Comparison of ENCODE assay signal across 9 mouse cellular contexts in the genomic region with DNA sequence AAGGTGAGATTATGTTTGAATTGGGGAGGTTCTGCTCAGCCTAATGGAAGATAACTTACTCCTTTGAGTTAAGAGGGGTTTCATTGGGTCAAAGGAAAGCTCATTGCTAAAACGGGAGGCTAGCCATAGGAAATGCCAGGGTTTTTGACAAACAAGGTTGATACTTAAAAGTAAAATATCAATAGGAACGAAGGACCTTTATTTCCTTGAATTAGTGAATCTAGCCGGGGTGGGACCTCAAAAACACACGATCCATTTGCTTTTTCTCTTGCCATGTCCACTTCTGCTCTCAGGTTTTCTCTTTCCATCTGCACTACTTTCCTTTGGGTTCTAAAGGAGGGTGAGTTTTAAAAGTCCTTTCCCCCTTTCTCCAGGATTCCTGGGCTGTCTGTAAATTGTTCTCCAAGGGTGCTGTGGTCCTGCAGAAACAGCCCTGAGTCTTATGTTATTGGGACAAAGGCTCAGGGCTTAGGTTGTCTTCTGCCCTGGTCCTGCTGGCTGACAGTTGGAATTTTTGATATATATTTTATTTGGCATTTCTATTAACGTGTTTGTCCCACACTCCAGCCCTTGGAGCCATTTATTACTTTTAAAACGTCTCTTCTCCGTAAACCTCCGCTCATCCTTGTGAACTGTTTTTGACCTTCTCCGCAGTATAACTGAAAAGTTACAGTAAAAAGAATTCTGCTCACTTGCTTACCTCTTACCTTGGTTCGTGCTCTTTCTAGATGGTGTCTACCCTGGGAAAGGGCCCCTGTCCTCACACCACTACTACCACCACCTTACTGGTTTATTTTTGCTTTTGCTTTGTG. TPM values are rescaled to one million over a fixed set of nuclear protein-coding genes. Genes with fewer than 3 reads are reported as not detected.
DNase-seq lines count a peak whose midpoint lies in the region; ATAC-seq and TF ChIP-seq lines count a peak whose summit lies in the region.
"Had no signal": no experiment of that assay in that cellular context is flagged by ENCODE, and none has a peak within 500 bp of the region (broad histone marks: within the 10 kb centered on the region; RNA-seq: fewer than 3 reads in every experiment).

No protein-coding gene starts in this region.

- WGBS in heart, embryonic 15.5 days: 34% methylated on average over 10 of the region's 10 CpGs
- 18% methylated on average over 10 of the region's 10 CpGs for WGBS in embryonic facial prominence, embryonic 13.5 days
- WGBS in hindbrain, postnatal 0 days: 17% methylated on average over 10 of the region's 10 CpGs

- H3K27ac ChIP-seq in heart, embryonic 15.5 days: peak overlapping the region; percentile 67
- H3K27ac ChIP-seq in embryonic facial prominence, embryonic 13.5 days: peak overlapping the region; percentile 48
- H3K27ac ChIP-seq in hindbrain, postnatal 0 days: peak overlapping the region; percentile 69

- H3K9ac ChIP-seq in heart, embryonic 15.5 days: peak overlapping the region; percentile 20; the same call in 1 of the 2 replicates
- peak overlapping the region; percentile 53 for H3K9ac ChIP-seq in embryonic facial prominence, embryonic 13.5 days
- peak overlapping the region; percentile 56 for H3K9ac ChIP-seq in hindbrain, postnatal 0 days (replicated peaks; ENCODE audit: low read length)

- DNase-seq in heart, adult 8-10 months (ENCODE audit: low spot score): no peak
- peak; percentile 8 for DNase-seq in hindbrain, postnatal 0 days (ENCODE audit: low spot score)
- peak; percentile 37 for DNase-seq in neural tube, embryonic 10.5 days (ENCODE audit: extremely low spot score, low spot score)
- DNase-seq in left cerebral cortex, postnatal 10 days (ENCODE audit: extremely low spot score in 1 of 2, low spot score in 2 of 2): no peak
- DNase-seq in urinary bladder, adult 18-20 months (ENCODE audit: low spot score in 2 of 2): no peak
- DNase-seq: cerebellum, adult 18-20 months had no signal

- peaks cover 15% of the 10 kb centered on the region; the same call in 1 of the 2 replicates for H3K27me3 ChIP-seq in heart, embryonic 15.5 days
- H3K27me3 ChIP-seq in embryonic facial prominence, embryonic 13.5 days: peaks cover 74% of the 10 kb centered on the region
- H3K27me3 ChIP-seq in hindbrain, postnatal 0 days (ENCODE audit: insufficient read depth, low read length): peaks cover 28% of the 10 kb centered on the region

- H3K4me3 ChIP-seq in heart, embryonic 15.5 days: peak overlapping the region; percentile 56
- H3K4me3 ChIP-seq in embryonic facial prominence, embryonic 13.5 days: peak overlapping the region; percentile 62
- H3K4me3 ChIP-seq in hindbrain, postnatal 0 days (ENCODE audit: low read length): peak overlapping the region; percentile 51

- peak overlapping the region; percentile 81 for H3K4me2 ChIP-seq in heart, embryonic 15.5 days
- peak overlapping the region; percentile 72 for H3K4me2 ChIP-seq in embryonic facial prominence, embryonic 13.5 days
- peak overlapping the region; percentile 72 for H3K4me2 ChIP-seq in hindbrain, postnatal 0 days (ENCODE audit: low read depth, low read length)

- ATAC-seq in heart, embryonic 15.5 days (replicated peaks; ENCODE audit: insufficient number of reproducible peaks, insufficient read depth, low FRiP score, low read depth): no peak
- ATAC-seq in embryonic facial prominence, embryonic 13.5 days (ENCODE audit: insufficient number of reproducible peaks, insufficient read depth, low FRiP score, low TSS enrichment, low read depth): no peak
- ATAC-seq in hindbrain, postnatal 0 days: no peak
- no peak for ATAC-seq in erythroid progenitor cell, adult 5-6 weeks (replicated peaks; ENCODE audit: low FRiP score, poor library complexity, severe bottlenecking)

- intact Hi-C loops in left cerebral cortex, postnatal 10 days (cut with DNase I): loop anchor here (5.0 to 10.0 kb wide), 4 partner anchors 559 to 1446 kb away; no protein-coding TSS in a partner anchor

- no peaks in the 10 kb centered on the region for H3K36me3 ChIP-seq in heart, embryonic 15.5 days
- H3K36me3 ChIP-seq in embryonic facial prominence, embryonic 13.5 days: no peaks in the 10 kb centered on the region
- H3K36me3 ChIP-seq in hindbrain, postnatal 0 days (ENCODE audit: insufficient read depth, low read length): no peaks in the 10 kb centered on the region

- peaks cover 26% of the 10 kb centered on the region for H3K4me1 ChIP-seq in heart, embryonic 15.5 days (replicated peaks)
- H3K4me1 ChIP-seq in embryonic facial prominence, embryonic 13.5 days: peaks cover 16% of the 10 kb centered on the region
- no peaks in the 10 kb centered on the region for H3K4me1 ChIP-seq in hindbrain, postnatal 0 days (ENCODE audit: insufficient read depth, low read length)

- no peak for TF ChIP-seq CTCF in hindbrain, postnatal 0 days (IDR thresholded peaks at IDR 0.05; ENCODE audit: low read depth)

- H3K9me3 ChIP-seq in heart, embryonic 15.5 days (replicated peaks): no peaks in the 10 kb centered on the region
- no peaks in the 10 kb centered on the region for H3K9me3 ChIP-seq in embryonic facial prominence, embryonic 13.5 days
- no peaks in the 10 kb centered on the region for H3K9me3 ChIP-seq in hindbrain, postnatal 0 days (ENCODE audit: low read length)

RNA-seq across cellular contexts. Expression of a gene that starts 5.2 kb away (rescaled TPM):
- 24.0 and 25.7 TPM in 2 replicates for polyA plus RNA-seq in heart, embryonic 15.5 days (2015; fragmentation: Nextera tagmentation; extraction: Ambion mirVana)
- total RNA-seq in heart, adult 8-10 months (2022): 10 to 100 TPM; 24.2 to 31.6 (median 28.8) TPM
- polyA plus RNA-seq in embryonic facial prominence, embryonic 13.5 days (2015; fragmentation: Nextera tagmentation; extraction: Ambion mirVana): 43.1 and 45.6 TPM in 2 replicates
- total RNA-seq in hindbrain, postnatal 0 days (2014; rRNA removed): 132 and 133 TPM in 2 replicates
- polyA plus RNA-seq in hindbrain, postnatal 0 days (2015; fragmentation: Nextera tagmentation; extraction: Ambion mirVana): 94.4 and 105 TPM in 2 replicates
- total RNA-seq in left cerebral cortex, postnatal 10 days (2021): 100 to 1,000 TPM in 1 of 2 experiments, 10 to 100 TPM in 1; 98.2 to 110 TPM
- not detected in 2 replicates for total RNA-seq in erythroid progenitor cell, adult 5-6 weeks (2015; ENCODE audit: low replicate concordance)
- total RNA-seq in erythroid progenitor cell, adult 5-6 weeks (2017; ENCODE audit: low replicate concordance): not detected in 2 replicates

Comparison
In these comparisons a context has a peak if more than half of its experiments do, and no peak if none do; other contexts are left out.
1. DNase-seq: peak in hindbrain, postnatal 0 days (single experiment) and neural tube, embryonic 10.5 days (single experiment); none in heart, adult 8-10 months (single experiment), left cerebral cortex, postnatal 10 days (0 of 2) and urinary bladder, adult 18-20 months (0 of 2).
2. RNA of a gene that starts 5.2 kb away (total RNA-seq): 132 to 133 TPM in hindbrain, postnatal 0 days, 98.2 to 110 TPM in left cerebral cortex, postnatal 10 days and 24.2 to 31.6 TPM in heart, adult 8-10 months; not detected in erythroid progenitor cell, adult 5-6 weeks; every median in the first group is over 10 times any median in the second.
3. Peak in every context shown above with its lines, with median percentiles within 50 percentile points of each other: H3K27ac ChIP-seq, H3K4me2 ChIP-seq, H3K4me3 ChIP-seq and H3K9ac ChIP-seq.